Mouse (Mus musculus) kidney, postnatal 36 days (tissue): ENCODE results near the gene Map4k1.
A peak's percentile ranks its signal among the peaks of the same experiment; 100 is the strongest.
"Not testable (repeated sequence)": the region's sequence is repeated elsewhere in the genome, so short reads cannot be mapped to it uniquely, and the experiment has no call there.

Experiments
- DNase-seq, 2 experiments: peaks; one replicate each; pipeline ENCODE4 v3.0.0; 2021 to 2022; ENCODE audit warnings: mixed read lengths in 2 of 2

Gene Map4k1

DNA sequence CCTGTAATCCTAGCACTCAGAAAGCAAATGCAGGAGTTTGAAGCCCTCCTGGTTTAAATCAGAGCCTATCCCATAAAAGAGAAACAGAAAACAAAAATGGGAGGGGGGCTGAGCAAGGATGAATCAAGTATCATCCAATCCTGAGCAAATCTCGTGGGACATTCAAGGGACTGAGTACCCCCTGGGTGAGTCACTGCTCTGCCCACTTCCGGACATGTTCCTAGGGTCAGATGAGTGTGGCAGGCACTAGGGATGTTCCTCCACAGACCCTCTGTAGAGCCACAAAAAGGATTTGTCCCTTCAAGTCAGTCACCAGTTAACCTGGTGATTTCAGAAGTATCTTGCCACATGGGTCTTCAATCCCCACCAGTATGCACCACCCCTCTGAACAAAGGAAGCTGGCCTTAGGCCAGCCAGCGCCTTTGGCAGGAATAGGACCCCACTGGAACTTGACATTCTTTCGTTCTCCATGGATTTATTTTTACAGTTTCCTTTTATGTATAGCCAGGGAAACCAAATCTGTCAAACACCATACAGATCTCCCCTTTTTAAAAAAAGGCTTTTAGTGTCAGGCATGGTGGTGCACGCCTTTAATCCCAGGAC is 26.5 kb upstream of the Map4k1 start:
- no peak for DNase-seq

DNA sequence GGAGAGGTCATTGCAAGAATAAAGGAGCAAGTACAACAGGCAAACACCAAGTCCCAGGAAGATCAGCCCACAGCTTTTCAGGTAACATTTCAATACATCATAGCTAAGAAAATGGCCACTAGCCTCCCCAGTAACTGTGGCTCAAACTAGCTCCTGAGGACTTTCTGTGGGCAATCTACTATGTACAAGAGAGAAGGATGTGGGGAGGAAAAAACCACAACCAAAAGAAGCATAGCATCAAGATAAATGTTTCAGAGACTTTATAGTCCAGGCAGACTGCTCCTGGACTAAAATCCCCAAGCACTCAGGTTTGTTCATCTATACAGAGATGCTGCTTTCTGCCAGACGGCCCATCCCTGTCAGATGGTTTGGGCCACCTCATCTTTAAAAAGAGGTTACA is 25.6 kb upstream of the Map4k1 start:
- no peak for DNase-seq

DNA sequence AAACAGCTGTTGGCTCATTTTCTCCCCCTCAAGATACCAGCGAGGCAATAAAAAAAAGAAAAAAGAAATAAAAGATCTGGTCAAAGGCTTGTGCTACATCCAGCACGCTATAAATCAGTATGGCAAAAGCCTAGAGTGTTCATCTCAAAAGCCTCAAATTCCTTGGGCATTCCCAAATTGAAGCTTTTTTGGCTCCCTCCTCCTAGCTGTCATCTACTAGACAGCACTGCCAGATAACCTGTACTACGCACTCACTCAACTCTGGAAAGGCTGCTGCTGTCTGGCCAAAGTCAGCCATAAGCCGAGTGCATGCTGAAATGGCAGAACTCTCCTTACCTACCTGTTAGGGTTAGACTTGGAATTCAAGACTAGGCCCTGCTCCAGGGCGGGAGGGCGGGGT is 24.6 kb upstream of the Map4k1 start:
- peak in 1 of 2 experiments; percentile 52 for DNase-seq

- DNase-seq: no peak
These were observed 23.7 kb upstream of the Map4k1 start for GRCm38 (mm10) chr7:28957997-28958725.

- peak in 1 of 2 experiments; percentile 52 for DNase-seq
These were observed 23.1 kb upstream of the Map4k1 start for GRCm38 (mm10) chr7:28958770-28959169.

DNA sequence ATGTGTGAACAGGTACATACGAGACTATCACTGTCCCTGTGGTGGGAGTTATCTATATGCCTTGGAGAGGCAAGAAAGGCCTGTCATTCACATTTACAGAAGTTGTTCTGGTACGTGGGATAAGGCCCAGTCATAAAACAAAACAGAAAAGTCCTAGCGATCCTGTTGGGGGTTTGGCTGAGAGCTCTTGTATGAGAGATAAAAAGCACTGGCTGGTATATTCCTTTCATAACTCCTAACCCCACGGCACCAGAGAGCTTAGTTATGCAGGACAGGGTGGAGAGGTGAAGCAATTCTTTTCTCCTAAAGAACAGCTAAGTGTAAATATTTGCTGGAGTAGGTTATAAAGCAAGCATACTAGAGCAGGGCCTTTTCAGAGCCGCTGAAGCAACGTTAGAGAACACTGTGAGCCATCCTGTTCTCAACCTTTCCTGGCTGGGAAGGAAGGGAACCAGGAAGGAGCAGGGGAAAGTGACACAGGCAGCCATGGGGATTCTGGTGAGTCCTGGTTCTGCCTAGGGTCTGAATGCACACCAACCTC is 22.3 kb upstream of the Map4k1 start:
- DNase-seq: no peak

GRCm38 (mm10) chr7:28960354-28961046 is 21.4 kb upstream of the Map4k1 start:
- peak in 1 of 2 experiments; percentile 50 for DNase-seq

DNA sequence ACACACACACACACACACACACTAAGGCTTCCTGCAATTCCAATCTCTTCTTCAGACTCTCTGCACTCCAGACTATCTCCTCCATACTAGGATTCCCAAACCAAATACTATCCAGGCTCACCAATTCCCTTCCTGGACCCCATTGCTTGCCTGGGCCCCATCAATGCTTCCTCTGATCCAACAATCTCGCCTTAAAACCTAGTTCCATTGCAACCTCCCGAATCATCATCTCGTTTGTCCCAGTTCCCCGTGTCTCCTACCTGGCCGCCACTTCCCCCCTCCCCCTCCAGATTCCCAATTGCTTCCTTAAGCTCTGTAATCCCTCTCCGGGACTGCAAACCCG is 20.3 kb upstream of the Map4k1 start:
- DNase-seq: no peak

DNA sequence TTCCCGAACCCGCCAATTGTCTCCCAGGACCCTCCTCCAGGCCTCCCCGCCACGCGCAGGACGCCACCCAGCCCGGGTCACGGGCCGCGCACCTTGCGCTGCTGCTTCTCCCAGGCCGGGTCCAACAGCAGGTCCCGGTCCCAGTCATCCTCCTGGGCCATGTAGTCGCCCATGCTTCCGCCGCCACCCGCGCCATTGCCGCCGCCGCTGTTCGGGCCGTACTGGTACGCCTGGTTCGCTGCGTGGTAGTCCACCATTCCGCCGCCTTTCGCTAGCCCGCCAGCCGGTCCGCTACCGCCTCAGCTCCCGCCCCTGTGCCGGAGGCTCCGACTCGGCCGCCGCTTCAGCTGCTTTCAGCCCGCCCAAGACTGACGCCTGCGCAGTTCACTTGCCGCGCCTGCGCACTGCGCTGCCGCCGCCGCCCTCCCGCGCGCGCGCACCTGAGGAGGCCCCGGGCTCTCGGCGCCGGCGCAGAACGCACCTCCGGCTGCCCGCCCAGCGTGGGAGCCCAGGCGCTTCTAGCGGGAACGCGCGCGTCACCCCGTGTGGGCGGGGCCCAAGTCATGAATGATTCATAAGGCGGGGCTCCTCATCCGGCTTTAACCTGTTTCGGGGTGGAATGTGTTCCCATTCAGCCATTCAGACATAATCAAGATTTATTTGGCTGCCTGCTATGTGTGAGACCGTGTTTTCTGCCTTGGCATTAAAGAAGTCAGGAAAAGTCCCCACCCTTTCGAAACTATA is 19.8 kb upstream of the Map4k1 start, which contains the start of gene Actn4:
Actn4 (minus strand) TSS at position 414 of the 744 bp plus-strand sequence.
- peak; percentile 99 to 100 for DNase-seq

DNA sequence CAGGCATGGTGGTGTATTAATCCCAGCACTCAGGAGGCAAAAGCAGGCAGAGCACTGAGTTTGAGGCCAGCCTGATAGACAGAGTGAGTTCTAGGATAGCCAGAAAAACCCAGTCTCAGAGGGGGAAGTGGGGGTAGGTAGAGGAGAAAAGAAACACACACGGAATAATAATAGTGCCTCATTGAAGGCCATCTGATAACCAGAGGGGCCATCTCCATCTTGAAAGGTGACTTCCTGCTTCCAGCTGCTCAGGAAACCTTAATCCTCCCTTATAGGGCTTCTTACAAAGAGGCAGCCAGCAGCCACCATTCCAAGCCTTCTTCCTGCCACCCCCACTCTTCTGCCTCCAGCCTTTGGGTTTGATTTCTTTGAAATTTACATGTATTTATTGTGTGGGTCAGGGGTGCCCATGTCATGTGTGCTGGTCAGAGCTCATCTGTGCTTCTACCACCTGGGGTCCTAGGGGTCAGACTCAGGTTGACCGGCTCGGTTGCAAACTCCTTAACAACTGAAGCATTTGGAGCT is 18.4 kb upstream of the Map4k1 start:
- DNase-seq: no peak

GRCm38 (mm10) chr7:28965346-28965840 is 16.5 kb upstream of the Map4k1 start:
- no peak for DNase-seq

GRCm38 (mm10) chr7:28966181-28966580 is 15.7 kb upstream of the Map4k1 start:
- no peak for DNase-seq

GRCm38 (mm10) chr7:28966751-28967505 is 14.9 kb upstream of the Map4k1 start:
- DNase-seq: no peak

DNA sequence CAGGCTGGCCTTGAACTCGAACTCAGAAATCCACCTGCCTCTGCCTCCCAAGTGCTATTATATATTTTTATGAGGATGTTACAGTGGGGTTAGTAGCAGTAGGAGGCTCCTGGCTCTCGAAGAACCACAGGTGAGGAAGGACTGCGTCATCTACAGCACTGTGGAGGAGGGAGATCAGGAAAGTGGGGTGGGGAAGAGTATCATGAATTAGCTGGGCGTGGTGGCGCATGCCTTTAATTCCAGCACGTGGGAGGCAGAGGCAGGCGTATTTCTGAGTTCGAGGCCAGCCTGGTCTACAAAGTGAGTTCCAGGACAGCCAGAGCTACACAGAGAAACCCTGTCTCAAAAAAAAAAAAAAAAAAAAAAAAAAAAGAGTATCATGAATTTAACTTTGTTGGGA is 13.7 kb upstream of the Map4k1 start:
- not testable (repeated sequence) for DNase-seq

GRCm38 (mm10) chr7:28969271-28969670 is 12.6 kb upstream of the Map4k1 start:
- no peak for DNase-seq

GRCm38 (mm10) chr7:28969672-28970394 is 12.0 kb upstream of the Map4k1 start:
- peak; percentile 54 to 60 for DNase-seq

DNA sequence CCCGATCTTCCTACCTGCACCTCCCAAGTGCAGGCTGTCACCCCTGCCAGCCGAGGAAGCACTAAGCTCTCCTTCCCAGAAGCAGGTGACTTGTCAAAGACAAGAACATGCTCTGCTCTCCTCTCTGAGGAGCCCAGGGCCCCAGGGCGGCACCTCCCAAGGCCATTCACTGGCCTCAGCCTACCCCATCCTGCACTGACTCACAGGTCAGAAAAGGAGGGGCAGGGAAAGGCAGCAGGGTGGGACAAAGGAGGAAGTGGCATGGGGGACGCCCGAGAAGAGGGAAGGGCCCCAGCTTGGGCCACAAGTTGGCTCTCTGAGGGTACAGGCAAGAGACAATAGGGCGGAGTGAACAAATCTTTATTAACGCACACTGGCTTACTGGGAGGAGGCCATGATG is 10.8 kb upstream of the Map4k1 start:
- DNase-seq: no peak

GRCm38 (mm10) chr7:28971770-28972269 is 10.0 kb upstream of the Map4k1 start:
- peak; percentile 60 to 71 for DNase-seq

GRCm38 (mm10) chr7:28972542-28972985 is 9.3 kb upstream of the Map4k1 start:
- peak; percentile 74 to 94 for DNase-seq

DNA sequence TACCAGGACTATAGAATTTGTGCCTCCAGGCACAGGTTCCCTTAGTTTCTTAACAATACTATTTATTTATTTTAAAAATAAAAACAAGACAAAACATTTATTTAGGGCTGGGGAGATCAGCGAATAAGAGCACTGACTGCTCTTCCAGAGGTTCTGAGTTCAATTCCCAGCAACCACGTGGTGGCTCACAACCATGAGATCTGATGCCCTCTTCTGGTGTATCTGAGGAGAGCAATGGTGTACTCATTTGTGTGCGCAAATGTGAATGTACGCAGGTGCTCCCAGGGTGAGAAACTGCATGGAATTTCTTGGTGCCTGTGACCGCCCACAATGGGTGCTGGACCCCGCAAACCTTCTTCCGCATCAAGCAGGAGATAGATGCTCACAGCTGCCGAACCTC is 8.8 kb upstream of the Map4k1 start:
- DNase-seq: peak in 1 of 2 experiments; percentile 49

GRCm38 (mm10) chr7:28977556-28977955 is 4.3 kb upstream of the Map4k1 start:
- peak; percentile 84 to 89 for DNase-seq
